Mouse (Mus musculus) cerebellum, adult 18-20 months (tissue): ENCODE results near the gene Fkbp6.

Source experiments
- DNase-seq, 2 experiments: peaks; one replicate each; pipeline ENCODE4 v3.0.0; 2021

Fkbp6 gene

DNA sequence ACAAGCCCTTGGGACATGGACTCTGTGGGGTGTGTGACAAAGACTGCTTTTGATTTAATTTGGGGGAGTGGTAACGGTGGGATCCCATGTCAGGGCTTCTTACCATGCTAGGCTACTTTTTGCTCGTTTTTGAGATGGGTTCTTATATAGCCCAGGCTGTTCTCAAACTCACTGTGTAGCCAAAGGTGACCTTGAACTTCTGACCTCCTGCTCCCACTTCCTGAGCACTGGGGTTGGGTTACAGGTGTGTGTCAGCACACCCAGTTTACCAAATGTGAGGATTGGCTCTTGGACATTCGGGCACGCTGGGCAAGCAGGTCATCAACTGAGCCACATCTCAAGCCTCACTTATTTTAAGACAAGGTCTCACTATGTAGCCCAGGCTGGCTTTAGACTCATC lies 79.5 kb downstream of the Fkbp6 start:
- DNase-seq: no peak

DNA sequence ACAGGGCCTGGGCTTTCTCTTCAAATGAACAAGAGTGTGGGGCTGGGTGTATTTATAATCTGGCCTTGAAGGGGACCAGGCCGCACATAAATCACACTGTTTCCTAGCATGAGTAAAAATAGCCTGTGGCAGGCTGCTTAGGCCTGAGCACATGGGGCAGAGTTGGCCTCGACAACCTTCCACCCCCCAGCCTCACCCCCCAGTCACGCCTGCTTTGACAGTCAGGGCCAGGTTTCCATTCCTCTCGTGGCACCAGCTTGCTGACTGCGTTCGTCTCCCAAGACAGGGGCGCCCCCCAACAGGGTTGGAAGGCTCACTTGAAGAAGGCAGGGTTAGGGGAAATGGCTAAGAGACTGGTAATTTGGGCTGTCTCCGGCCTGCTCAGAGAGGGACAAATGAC lies 80.4 kb downstream of the Fkbp6 start:
- no peak for DNase-seq

DNA sequence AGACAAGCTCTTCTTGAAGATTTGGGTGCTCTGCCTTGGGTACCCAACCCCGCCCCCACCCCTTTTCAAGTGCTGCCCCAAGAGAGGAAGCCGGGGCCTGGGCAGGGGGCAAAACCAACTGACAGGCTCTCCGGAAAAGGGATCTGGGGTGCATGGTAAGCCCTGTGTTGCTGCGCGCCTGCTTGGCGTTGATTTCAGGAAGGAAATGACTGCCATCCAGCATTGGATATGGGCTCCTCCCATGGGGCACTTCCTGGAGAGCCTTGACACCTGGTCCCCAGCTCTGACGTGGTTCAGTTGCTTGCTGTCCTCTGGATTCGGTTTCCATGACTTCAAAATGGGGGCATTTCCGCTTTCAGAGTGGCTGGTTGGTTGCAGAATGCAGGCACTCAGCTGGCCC lies 85.3 kb downstream of the Fkbp6 start:
- no peak for DNase-seq

DNA sequence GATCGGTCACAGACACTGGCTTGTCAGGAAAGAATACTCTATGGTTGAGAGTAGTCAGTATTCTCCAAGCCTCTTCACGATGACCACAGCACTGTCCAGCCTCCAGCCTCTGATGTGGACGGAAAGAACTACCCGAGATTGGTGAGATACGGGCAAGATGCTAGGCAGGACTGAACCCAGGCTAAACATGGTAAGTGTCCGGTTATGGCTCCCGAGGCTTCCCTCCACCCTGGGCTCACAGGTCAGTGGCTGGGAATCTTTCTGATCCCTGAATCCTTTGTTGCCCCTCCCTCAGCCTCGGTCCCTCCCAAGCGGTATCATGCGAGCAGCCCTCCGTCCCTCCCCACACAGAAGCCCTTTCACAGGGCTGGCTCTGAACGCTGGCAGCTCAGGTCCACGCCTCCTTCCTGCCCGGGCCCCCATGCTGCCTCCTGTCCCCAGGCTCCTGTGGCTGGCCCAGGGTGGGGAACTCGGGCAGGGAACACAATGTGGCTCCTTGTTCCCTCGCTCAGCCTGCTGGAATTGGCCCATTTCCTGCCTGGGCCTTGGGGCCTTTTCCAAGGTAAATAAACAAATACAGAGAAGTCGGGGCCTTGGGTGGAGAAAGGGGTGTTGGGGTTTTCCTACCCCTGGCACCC lies 85.9 kb downstream of the Fkbp6 start:
- no peak for DNase-seq

DNA sequence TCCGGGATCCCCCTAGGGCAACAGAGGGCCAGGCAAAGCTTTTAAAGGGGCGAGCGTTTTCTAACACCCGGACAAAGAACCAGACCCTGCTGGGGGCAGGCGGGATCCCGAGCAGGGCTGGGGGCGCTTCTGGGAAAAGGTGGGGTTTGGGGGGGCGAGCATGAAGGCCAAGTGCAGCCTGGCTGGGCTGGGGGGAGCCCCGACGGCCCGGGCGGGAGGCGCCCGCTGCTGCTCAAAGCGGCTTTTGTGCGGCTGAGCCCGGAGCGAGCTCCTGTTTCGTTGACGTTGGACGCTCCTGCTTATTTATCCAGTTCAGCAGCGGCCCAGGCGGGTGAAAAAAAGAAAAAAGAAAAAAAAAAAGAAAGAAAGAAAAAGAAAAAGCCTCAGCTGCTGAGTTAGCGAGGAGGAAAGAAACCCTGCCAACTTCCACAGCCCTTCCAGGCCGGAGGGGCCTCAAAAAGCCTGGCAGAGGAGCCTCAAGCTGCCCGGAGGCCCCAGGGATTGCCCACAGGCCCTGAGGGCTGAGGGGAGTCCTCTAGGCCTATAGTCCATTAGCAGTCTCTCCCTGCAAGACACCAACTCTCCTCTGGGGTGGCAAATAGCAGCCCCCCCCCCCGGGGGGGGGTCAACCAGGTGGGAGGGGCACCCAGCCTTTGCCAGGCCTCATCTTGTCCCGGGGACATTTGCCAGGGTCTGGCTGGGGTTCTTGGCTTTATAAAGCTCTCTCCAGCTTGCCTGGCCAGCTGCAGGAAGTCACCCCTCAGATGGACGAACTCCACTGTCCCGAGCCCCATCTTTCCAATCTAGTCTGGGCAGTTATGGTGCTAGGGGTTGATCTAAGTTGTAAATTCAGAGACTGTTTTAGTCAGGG lies 91.3 kb downstream of the Fkbp6 start:
- no peak for DNase-seq

DNA sequence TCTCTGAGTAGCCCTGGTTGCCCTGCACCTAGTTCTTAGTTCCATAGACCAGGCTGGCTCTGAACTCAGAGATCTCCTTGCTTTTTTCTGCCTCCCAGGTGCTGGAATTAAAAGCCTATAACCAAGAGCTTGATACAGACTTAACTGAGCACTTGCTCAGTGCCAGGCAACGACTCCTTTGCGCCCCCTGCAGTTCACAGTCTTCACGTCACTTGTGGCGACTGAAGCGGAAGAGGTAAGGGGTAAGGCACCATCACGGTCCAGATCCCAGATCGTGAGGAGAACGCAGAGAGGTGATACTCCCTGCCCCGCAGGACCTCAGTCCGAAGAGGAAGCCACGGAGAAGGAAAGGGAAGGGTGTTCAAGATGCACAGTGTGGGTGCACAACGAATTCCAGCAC lies 92.3 kb downstream of the Fkbp6 start:
- DNase-seq: no peak

DNA sequence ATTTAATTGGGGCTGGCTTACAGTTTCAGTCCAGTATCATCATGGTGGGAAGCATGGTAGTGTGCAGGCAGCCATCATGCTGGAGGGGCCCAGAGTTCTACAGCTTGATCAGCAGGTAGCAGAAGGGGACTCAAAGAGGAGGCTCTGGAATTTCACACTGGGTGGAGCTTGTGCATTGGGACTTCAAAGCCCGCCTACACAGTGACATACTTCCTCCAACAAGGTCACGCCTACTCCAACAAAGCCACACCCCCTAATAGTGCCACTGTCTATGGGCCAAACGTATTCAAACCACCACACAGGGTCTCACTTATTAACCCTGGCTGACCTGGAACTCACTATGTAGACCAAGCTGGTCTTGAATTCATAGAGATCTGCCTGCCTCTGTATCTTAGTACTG lies 93.7 kb downstream of the Fkbp6 start:
- DNase-seq: no peak

DNA sequence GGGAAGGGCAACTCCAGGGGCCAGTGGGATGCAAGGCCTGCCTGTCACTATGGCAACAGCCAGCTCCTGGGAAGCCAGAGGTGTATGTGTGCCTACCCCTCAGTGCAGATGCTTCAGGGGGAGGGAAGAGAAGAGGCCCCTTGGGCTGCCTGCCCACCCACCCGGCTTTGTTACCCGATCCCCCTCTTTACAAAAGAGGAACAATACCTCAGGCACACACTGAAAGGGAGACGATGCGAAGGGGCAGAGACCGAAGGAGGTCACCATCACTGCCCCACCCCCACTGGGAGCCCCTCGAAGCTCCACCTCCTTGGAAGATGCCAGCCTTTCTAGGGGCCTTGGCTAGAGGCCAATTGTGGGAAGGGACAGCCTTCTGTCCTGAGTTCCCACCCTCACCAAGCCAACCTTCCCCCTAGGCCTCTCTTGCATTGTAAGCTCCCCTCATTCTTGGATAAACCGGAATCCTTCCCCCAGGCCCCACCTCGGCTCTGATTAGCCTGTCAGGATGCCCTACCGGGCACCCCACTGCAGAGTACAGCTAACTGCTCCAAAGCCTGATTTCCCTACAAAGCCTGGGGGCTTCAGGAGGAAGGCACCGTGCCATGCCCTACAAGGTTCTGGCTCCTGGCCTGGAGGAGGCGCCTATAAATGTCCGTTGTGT lies 96.0 kb downstream of the Fkbp6 start:
- DNase-seq: no peak

DNA sequence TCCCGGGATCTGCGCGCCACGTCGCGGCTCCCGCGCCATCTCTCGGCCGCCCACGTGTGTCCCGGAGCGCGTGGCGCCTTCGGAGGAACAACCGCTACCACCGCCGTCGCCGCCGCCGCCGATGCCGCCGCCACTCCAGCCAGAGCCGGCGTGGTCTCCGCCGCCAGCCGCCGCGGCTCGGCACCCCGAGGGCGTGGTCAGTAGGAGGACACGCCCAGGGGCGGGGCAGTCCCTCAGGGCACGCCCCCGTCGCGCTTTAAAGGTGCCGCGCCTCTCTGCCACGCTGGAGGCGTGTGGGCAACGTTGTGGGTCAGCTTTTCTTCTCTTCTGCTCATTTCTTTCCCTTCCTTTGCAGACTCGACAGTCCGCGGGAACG lies 98.8 kb downstream of the Fkbp6 start, which contains the start of gene Fzd9:
Fzd9 (minus strand) TSS at position 152 of the 376 bp plus-strand sequence.
- peak; percentile 44 to 70 for DNase-seq

DNA sequence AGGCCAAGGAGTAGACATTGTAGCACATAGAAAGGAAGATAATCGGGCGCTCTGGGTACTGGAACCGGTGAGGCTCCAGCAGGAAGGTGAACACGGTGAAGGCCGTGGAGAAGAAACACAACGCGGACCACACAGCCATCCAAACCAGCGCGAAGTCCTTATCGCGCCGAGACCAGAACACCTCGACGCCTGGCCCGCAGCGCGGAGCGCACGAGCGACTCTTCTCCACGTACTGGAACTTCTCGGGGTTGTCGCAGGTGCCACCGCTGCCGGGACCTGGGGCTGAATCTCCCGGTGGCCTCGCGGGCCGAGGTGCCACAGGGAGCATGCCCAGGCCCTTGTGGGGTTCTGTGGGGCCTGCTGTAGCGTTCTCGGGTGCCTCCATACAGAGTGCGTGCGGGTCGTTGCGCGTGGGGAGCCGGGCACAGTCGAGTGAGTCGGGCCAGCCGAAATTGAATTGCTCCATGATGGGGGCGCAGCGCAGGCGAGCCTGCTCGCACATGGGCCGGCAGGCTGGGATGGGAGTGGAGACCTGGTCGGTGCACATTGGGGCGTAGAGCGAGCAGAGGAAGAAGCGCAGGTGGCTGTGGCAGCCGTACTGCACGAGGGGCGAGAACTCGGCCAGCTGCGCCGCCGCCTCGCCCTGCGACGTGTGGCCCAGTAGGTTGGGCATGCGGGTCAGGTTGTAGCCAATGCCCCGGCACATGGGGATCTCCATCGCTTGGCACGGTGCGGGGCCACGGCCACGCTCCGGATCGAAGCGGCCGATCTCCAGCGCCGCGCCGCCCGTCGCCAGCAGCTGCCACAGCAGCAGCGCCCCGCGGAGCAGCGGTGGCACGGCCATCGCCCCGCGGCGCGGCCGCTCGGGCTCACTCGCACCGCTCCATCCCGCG lies 99.4 kb downstream of the Fkbp6 start:
- DNase-seq: no peak

DNA sequence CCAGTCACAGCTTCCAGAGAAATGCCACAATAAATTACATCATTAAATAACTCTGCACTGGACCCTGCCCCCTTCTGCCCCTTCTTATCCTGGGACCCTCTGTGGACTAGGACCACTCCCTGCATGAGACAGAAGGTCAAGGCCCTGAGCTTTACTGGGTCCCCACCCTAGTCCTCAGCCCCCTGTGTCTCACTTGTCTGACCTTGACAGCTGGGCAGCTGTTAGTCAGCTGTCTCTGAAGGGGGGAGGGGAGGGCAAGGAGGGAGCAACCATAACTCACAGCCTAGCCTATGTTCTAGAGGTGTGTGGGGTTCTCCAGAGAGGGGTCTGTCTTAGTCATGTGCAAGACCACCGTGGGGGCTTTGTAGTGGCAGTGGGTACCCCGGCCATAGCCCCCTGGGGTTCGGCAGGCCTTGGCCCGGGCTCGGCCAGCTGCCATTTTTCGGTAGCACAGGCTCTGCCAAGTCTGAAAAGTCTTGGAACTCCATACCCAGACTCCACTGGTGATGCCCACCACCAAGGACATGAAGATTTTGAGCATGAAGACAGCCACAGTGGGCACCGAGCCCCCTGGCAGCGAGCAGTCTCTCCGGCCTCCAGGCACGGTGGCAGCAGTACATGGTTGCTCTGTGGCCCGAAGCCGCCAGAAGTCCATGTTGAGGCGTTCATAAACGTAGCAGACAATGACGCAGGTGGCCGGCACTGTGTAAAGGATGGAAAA lies 100.7 kb downstream of the Fkbp6 start:
- DNase-seq: no peak

DNA sequence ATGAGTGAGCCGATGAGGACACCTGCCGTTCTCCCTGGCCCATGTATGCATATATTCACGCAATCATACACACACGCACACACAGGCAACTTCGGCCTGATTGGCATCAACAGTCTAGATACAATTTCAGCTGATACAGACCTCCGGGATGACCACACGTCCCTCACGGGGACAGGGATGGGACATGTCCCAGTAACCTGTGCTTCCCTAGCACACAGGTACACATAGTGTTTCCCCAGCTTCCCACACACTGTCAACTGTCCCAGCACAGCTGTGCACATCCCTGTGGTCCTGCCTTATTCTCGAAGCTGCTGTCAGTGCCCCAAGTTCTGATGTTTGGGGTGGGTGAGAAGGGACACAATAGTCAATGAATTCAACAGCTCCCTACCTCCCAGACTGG lies 102.5 kb downstream of the Fkbp6 start:
- no peak for DNase-seq

DNA sequence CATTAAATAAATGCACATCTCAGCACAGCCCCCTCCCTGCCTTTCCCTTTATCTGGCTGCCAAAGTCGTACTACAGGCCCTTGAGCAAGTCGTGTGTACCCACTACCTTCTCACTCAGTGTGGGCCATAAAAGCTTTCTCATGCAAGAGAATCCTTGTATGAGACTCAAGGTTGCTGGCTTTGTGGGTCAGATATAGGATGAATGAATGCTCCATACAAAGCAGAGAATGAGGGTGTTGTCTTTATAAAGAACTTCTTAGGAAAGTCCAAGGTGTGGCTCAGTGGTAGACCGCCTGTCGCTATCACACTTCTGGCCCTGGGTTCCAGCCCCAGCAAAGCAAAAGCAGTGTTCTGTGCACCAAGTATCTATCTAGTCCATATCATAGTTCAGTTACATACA lies 103.3 kb downstream of the Fkbp6 start:
- DNase-seq: no peak

DNA sequence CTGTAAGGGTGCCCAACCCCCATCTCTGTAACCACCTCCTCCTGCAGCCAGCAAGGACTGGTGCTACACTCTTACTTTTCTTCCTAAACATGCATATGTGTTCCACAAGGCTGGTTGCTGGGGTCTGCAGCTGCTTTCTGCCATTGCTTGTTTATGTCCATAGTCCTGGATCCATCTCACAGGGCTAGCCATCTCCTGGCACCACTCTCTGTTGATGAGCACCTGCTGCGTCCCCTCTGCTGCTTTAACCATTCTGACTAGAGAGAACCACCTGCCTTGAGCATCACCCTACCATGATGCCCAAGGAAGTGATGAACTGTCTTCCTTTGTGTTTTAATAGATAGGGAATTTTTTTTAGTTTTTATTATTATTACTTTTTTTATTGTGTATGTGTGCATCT lies 106.7 kb downstream of the Fkbp6 start:
- DNase-seq: peak in 1 of 2 experiments; percentile 47

DNA sequence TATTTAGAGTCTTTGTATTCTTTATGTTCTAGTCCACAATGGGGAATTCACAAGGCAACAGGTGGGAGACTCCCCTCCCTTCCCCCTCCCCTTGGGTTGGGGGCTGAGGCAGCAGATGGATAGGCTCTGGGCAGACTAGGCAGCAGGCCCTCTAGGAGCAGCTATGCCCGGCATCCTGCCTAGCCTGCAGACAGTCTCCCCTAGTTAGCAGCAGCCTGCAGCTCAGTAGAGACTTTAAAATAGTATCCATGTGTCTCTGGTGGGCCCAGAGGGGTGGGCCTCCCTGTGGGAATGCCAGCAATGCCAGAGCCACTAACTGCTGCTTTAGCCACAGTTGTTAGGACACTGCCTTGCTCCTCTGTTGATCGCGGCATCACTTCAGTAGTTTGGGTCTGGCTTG lies 107.2 kb downstream of the Fkbp6 start:
- no peak for DNase-seq

DNA sequence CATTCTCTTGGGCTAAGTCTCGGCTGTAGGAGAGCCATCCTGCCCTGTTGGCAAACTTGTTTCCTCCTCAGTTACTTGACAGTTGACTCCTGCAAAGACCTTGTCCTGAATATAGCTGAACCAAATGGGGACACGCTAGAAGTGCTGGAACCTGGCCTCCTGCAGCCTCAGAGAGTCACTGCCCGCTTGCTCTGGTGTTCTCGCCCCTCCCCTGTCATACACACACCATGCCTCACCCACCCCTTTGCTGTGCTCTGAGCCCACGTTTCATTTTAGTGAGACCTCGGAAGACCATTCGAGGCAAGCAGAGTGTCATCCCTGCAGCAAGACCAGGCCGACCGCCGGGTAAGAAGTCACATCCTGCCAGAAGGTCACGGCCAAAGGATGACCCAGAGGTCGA lies 107.7 kb downstream of the Fkbp6 start:
- DNase-seq: no peak
